Mouse (Mus musculus): ENCODE measurements around the gene Teddm1a.

GRCm38 (mm10) chr1:153893746-153894145, 2.2 kb downstream of the Teddm1a start:
- TF ChIP-seq CTCF (IDR thresholded peaks at IDR 0.05; ENCODE audit: low read depth), result no peak
- no peak for TF ChIP-seq EP300 (IDR thresholded peaks at IDR 0.05; ENCODE audit: low read depth)
